Mouse (Mus musculus) liver, embryonic 11.5 days (tissue): Measurements from ENCODE around the gene Man2a2. TPM values are rescaled to one million over a fixed set of nuclear protein-coding genes. Genes with fewer than 3 reads are reported as not detected.

Source experiments
- ATAC-seq: fragments of 200-750 bp; cut with Nextera tagmentation; replicated peaks from 2 replicates; pipeline ENCODE4 v1.8.0; 2017; ENCODE audit warnings: moderate number of reproducible peaks, mild to moderate bottlenecking, moderate TSS enrichment, moderate library complexity; ENCODE audit not compliant: low FRiP score
- DNase-seq: peaks from one replicate; pipeline ENCODE4 v3.0.0-alpha.2; 2017; ENCODE audit warnings: low spot score
- H3K27ac ChIP-seq: fragments of 300-500 bp; sonication (generic); 2 replicates; pipeline ENCODE4 v1.5.1; 2014; ENCODE audit warnings: mild to moderate bottlenecking, low read depth, low read length, control low read depth
- H3K27me3 ChIP-seq: fragments of 300-500 bp; sonication (generic); replicated peaks from 2 replicates; pipeline ENCODE4 v1.6.1; 2014; ENCODE audit warnings: low read length, mixed read lengths; ENCODE audit not compliant: control insufficient read depth, insufficient read depth
- H3K36me3 ChIP-seq: fragments of 300-500 bp; sonication (generic); 2 replicates; pipeline ENCODE4 v1.6.1; 2014; ENCODE audit warnings: mild to moderate bottlenecking, low read length, moderate library complexity, mixed read lengths; ENCODE audit not compliant: control insufficient read depth, insufficient read depth
- H3K4me1 ChIP-seq: fragments of 300-500 bp; sonication (generic); replicated peaks from 2 replicates; pipeline ENCODE4 v1.6.1; 2014; ENCODE audit warnings: low read length, mixed read lengths; ENCODE audit not compliant: control insufficient read depth, insufficient read depth
- H3K4me2 ChIP-seq: fragments of 300-500 bp; sonication (generic); 2 replicates; pipeline ENCODE4 v1.6.1; 2014; ENCODE audit warnings: mild to moderate bottlenecking, control low read depth, moderate library complexity
- H3K4me3 ChIP-seq: fragments of 300-500 bp; sonication (generic); 2 replicates; pipeline ENCODE4 v1.5.1; 2014; ENCODE audit warnings: low read depth, low read length, control low read depth
- H3K9ac ChIP-seq: fragments of 300-500 bp; sonication (generic); 2 replicates; pipeline ENCODE4 v1.6.1; 2014; ENCODE audit warnings: low read depth, low read length, control low read depth
- H3K9me3 ChIP-seq: fragments of 300-500 bp; sonication (generic); 2 replicates; pipeline ENCODE4 v1.6.1; 2016; ENCODE audit warnings: low read length, inconsistent platforms, mixed read lengths; ENCODE audit not compliant: control insufficient read depth
- WGBS: fragments of 180-500 bp; shearing (Covaris S2); extraction: QIAGEN DNeasy Blood & Tissue Kit; methylation state at CpG from one replicate; pipeline ENCODE4 v1.1.7; 2014; 5-methylcytosine and 5-hydroxymethylcytosine counted together
- polyA plus RNA-seq: library from polyadenylated mRNA; unstranded; fragments of >200 nt; fragmentation: Nextera tagmentation; extraction: Ambion mirVana; gene quantifications from 2 replicates; pipeline ENCODE4 v1.2.1, GENCODE M21; 2014

The Man2a2 gene
- polyA plus RNA-seq, 1 experiment from 2014 or later = 12.4 TPM

DNA sequence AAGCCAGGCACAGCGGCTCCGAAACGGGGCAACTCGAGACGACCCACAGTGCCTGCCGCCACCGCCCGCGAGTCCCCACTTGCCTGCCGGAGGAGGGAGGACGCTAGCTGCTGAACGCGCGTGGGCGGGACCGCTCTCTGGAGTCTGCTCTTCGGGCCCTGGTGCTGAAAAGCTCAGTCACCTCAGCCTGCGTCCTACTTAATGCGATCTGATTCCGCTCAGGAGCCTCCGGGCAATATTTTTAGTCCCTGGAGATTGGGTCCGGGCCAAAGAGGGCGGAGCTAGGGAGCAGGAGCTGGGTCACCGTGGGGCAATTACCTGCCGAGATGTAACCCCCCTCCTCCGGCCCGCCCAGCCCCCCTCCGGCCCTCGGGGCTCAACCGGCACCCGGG is 530 bp downstream of the Man2a2 start:
- ATAC-seq (peak; percentile 47), DNase-seq (peak; percentile 77)
- H3K4me2 ChIP-seq = peak overlapping the region; percentile 97
- peak overlapping the region; percentile 81 for H3K4me3 ChIP-seq
- H3K27me3 ChIP-seq = no peaks in the 10 kb centered on the region
- peak overlapping the region; percentile 73 for H3K9ac ChIP-seq
- 0% methylated on average over 29 of the region's 31 CpGs for WGBS
- H3K9me3 ChIP-seq = no peaks in the 10 kb centered on the region
- peaks cover 11% of the 10 kb centered on the region; the same call in 1 of the 2 replicates for H3K36me3 ChIP-seq
- peak overlapping the region; percentile 14 for H3K27ac ChIP-seq
- H3K4me1 ChIP-seq = peaks cover 14% of the 10 kb centered on the region

DNA sequence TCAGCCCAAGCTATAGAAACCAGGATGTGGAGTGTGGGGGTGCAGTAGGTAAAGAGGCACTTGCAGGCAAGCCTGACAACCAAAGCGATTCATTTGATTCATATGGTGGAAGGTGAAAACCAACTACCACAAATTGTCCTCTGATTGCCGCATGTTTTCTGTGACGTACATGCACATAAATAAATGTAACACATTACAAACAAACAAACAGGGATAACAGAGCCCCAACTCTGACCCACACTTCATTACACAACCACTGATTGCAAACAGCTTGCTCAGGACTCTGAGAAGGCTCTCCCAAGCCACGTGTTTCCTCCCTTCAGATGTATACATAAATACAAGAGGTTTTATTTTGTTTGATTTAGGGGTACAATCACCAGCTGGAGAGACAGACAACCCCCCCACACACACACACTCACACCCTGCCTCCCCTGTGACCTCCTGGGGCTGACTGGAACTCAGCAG is 1.2 kb downstream of the Man2a2 start:
- Histone ChIP-seq H3K4me2 (peak overlapping the region; percentile 97), H3K27ac (peak overlapping the region; percentile 14; the same call in 1 of the 2 replicates), H3K4me3 (peak overlapping the region; percentile 81), H3K4me1 (peaks cover 12% of the 10 kb centered on the region), H3K9ac (peak overlapping the region; percentile 73), H3K36me3 (peaks cover 11% of the 10 kb centered on the region; the same call in 1 of the 2 replicates), H3K9me3 (no peaks in the 10 kb centered on the region), H3K27me3 (no peaks in the 10 kb centered on the region)
- DNase-seq (no peak), ATAC-seq (no peak)
- WGBS = 40% methylated on average over 4 of the region's 4 CpGs

DNA sequence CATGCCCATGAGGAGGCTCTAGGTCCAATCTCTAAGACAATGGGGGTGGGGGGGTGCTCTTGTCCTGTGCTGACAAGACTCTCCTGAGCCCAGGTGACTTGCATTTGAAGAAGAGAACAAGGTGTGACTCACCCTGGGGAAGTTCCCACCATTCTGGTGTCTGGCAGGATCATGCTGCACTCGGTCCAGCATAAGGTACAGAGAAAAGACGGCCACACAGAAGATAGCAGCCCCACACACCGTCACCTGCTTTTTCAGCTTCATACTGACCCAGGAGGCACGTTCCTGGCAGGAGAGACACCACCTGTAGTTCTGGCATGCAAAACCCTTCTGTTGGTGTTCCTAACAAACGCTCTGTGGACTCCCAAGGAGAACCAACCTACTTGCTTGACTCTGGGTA is 1.7 kb downstream of the Man2a2 start:
- DNase-seq = no peak
- Histone ChIP-seq H3K9me3 (no peaks in the 10 kb centered on the region), H3K4me1 (peaks cover 12% of the 10 kb centered on the region), H3K9ac (no peak overlapping the region), H3K36me3 (peaks cover 11% of the 10 kb centered on the region; the same call in 1 of the 2 replicates), H3K27ac (no peak overlapping the region), H3K27me3 (no peaks in the 10 kb centered on the region), H3K4me3 (no peak overlapping the region), H3K4me2 (peak overlapping the region; percentile 97)
- WGBS = 62% methylated on average over 5 of the region's 5 CpGs
- no peak for ATAC-seq

DNA sequence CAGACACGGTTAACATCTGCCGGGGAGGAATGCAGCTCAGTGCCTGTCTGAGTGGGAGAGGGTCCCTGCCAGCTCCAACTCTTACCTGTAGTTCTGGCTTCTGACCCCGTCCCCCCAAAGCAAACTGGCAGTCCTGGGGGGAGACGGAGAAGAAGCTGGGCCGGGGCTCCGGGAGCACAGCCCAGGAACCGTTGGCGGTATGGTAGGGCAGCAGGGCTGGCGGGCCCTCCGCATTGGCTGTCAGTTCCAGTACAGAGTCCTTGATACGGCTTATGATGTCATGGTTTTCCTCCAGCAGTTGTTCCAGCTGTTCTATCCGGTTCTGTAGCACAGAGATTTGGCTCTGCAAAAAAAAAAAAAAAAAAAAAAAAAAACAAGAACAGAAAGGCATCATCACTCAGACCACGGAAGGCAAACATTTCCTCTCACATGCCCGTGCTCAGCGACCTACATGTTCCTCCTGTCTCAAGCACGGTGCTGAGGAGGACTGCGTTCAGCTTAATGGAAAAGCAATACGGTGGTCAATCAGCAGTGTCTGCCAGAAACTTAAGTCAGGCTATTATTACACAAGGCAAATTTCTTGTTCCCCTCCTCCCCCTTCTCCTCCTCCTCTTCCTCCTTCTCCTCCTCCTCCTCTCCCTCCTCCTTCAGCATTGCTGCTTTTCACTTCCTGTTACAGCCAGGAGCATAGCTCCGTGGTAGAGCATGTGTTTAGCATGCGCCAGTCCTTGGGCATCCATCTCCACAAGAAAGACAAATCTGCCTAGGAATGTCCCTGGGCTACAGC is 2.3 kb downstream of the Man2a2 start:
- DNase-seq = no peak
- H3K4me1 ChIP-seq = peaks cover 12% of the 10 kb centered on the region
- no peak overlapping the region for H3K27ac ChIP-seq
- peak overlapping the region; percentile 97; the same call in 1 of the 2 replicates for H3K4me2 ChIP-seq
- no peaks in the 10 kb centered on the region for H3K27me3 ChIP-seq
- ATAC-seq = no peak
- no peaks in the 10 kb centered on the region for H3K9me3 ChIP-seq
- 72% methylated on average over 20 of the region's 20 CpGs for WGBS
- H3K4me3 ChIP-seq = no peak overlapping the region
- no peak overlapping the region for H3K9ac ChIP-seq
- peaks cover 16% of the 10 kb centered on the region for H3K36me3 ChIP-seq

DNA sequence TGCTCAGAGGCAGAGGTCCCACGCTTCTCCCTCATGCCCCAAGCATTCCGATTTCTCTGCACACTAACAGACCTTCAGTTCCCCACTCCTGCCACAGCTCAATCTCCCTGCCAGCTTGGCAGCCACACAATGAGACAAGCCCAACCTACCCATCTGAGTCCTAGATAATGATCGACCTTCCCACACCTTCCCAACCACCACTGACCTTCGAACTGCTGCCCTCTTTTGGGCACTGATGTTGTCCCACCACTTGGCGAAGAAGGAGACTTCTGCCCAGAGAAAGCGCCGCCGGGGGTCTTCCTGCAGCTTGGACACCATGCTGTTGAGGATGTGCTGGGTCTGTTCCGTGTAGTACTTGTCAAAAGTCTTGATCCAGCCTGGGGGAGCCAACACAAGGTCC is 3.2 kb downstream of the Man2a2 start:
- no peak overlapping the region for H3K4me2 ChIP-seq
- ATAC-seq (no peak), DNase-seq (no peak)
- H3K4me3 ChIP-seq = no peak overlapping the region
- peaks cover 23% of the 10 kb centered on the region for H3K36me3 ChIP-seq
- no peaks in the 10 kb centered on the region for H3K27me3 ChIP-seq
- no peaks in the 10 kb centered on the region for H3K9me3 ChIP-seq
- no peak overlapping the region for H3K27ac ChIP-seq
- no peak overlapping the region for H3K9ac ChIP-seq
- H3K4me1 ChIP-seq = peaks cover 12% of the 10 kb centered on the region
- WGBS = 85% methylated on average over 9 of the region's 9 CpGs

DNA sequence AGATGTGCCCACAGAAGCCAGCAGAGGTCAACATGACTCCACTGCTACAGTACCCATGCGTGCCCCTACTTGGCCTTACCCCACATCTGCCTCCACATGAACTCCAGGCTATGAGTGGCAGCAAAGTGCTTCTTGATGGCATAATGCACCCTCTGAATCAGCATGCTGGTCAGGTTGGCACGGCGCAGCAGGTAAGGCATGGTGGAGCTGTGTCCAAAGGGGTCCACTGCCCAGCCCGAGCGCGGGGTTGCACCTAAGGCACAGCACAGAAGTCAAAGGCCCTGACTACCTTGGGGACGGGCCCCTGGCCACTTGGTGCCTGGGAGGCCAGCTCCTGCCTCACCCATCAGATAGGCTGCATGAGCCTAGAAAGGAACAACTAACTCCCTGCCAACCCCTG is 3.9 kb downstream of the Man2a2 start:
- Histone ChIP-seq H3K4me3 (no peak overlapping the region), H3K27me3 (no peaks in the 10 kb centered on the region), H3K9ac (no peak overlapping the region), H3K36me3 (peaks cover 28% of the 10 kb centered on the region), H3K4me2 (no peak overlapping the region), H3K4me1 (peaks cover 12% of the 10 kb centered on the region), H3K27ac (no peak overlapping the region), H3K9me3 (no peaks in the 10 kb centered on the region)
- 90% methylated on average over 7 of the region's 7 CpGs for WGBS
- DNase-seq (no peak), ATAC-seq (no peak)

DNA sequence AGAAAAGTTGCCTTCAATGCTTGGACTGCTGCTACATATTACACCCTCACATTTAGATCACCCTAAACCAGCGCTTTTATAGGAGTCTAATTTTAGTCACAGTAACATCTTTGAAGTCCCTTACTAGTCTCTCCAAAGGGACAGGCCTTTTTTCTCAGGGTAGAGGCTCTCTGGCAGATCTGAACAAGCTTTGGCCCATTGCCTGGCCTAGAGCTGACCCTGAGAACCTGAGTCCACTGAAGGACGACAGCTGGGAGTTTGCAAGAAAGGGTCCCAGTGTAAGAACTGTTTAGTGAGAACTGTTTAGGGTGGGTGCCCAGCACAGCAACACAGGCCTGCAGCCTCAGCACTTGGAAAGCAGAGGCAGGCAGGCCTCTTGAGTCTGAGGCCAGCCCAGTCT is 5.4 kb downstream of the Man2a2 start:
- no peak overlapping the region for H3K4me2 ChIP-seq
- H3K9me3 ChIP-seq = no peaks in the 10 kb centered on the region
- WGBS = 88% methylated on average over 2 of the region's 2 CpGs
- H3K27me3 ChIP-seq = no peaks in the 10 kb centered on the region
- no peak overlapping the region for H3K27ac ChIP-seq
- peaks cover 33% of the 10 kb centered on the region for H3K36me3 ChIP-seq
- no peak for DNase-seq
- H3K9ac ChIP-seq = no peak overlapping the region
- H3K4me3 ChIP-seq = no peak overlapping the region
- peaks cover 5% of the 10 kb centered on the region; the same call in 1 of the 2 replicates for H3K4me1 ChIP-seq
- ATAC-seq = no peak

DNA sequence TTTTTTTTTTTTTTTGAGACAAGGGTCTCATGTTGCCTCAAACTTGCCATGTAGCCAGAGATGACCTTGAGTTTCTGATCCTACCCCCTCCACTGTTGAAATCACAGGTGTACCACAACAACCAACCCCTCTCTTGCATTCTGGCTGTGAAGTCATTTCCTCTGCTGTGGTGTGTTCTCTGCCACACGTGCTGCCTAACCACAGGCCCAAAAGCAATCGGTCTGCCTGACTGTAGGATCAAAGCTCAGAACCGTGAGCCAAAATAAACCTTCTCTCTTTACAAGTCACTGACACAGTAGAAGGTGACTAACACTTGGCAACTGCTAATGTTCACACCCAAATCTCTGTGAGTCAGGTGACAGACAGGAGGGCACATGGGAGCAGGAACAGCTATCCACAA is 10.7 kb downstream of the Man2a2 start:
- WGBS = 54% methylated on average over 3 of the region's 3 CpGs
- Histone ChIP-seq H3K36me3 (peaks cover 39% of the 10 kb centered on the region), H3K4me1 (no peaks in the 10 kb centered on the region), H3K9ac (no peak overlapping the region), H3K27me3 (no peaks in the 10 kb centered on the region), H3K9me3 (no peaks in the 10 kb centered on the region), H3K27ac (no peak overlapping the region), H3K4me2 (no peak overlapping the region), H3K4me3 (no peak overlapping the region)
- DNase-seq = no peak
- no peak for ATAC-seq

DNA sequence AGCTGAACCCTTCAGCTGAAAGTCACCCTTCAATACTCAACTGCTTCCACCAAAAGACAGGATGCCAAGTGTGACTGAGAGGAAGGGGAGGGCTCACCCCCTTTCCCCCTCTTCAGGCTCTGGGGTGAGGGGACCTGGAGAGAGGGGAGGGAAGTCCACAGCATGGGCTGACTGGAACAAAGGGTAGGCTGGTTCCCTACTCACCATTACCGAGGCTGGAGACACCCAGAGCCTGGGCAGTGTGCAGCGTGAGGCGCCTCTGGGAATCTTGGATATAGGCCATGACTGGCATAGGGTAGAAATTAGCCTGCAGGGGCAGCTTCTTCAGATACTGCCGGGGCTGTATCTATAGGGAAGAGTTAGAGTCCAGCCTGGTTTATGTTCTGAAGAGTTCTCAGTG is 13.1 kb downstream of the Man2a2 start:
- Histone ChIP-seq H3K4me2 (no peak overlapping the region), H3K27me3 (no peaks in the 10 kb centered on the region), H3K4me1 (no peaks in the 10 kb centered on the region), H3K9me3 (no peaks in the 10 kb centered on the region), H3K4me3 (no peak overlapping the region), H3K9ac (no peak overlapping the region), H3K27ac (no peak overlapping the region), H3K36me3 (peaks cover 27% of the 10 kb centered on the region)
- DNase-seq (no peak), ATAC-seq (no peak)
- WGBS = 86% methylated on average over 4 of the region's 4 CpGs
